Mouse (Mus musculus): ENCODE measurements at regions not wholly inside any gene's neighbourhood (a gene's known extent, or its start where the extent isn't known, plus 50 kb on each side); places are given as distances from the start of the nearest gene placed in this dataset.

- TF ChIP-seq NANOG (IDR thresholded peaks at IDR 0.05; ENCODE audit: borderline replicate concordance, low read length): no peak
- TF ChIP-seq CTCF (conservative IDR thresholded peaks at IDR 0.05; ENCODE audit: low read length): no peak
These were observed 81.8 kb downstream of the Hlx start for GRCm38 (mm10) chr1:184650541-184651105.
